Mouse (Mus musculus) ES-Bruce4 (cell line): ENCODE data around the gene Fmo6.

Source experiments
- CTCF ChIP-seq: IDR thresholded peaks from one replicate; pipeline ENCODE4 v1.8.1; 2011; ENCODE audit warnings: low read depth, low read length
- EP300 ChIP-seq: IDR thresholded peaks from 2 replicates; pipeline ENCODE4 v1.6.1; 2011; ENCODE audit warnings: low read depth, low read length; ENCODE audit not compliant: insufficient read depth
- POLR2A ChIP-seq: IDR thresholded peaks from one replicate; pipeline ENCODE4 v1.8.1; 2011; ENCODE audit warnings: low read length; ENCODE audit not compliant: insufficient read depth

DNA sequence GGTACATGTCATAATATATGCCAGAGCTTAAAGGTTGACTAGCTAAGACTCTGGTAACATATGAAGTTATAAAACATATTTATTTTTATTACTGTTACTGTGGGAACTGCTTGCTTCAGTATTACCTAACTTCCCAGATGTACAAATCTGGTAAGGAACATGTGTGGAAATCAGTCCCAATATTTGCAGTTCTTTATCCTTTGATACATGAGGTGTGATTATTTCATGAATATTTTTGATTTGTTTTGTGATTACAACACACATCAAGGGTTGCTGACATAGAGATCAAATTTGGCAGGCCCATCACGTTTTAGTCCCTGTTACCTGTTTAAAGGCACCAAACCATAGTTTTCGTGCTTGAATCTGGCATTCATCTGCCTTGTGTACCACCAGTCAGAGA, 26.2 kb upstream of the Fmo6 start:
- TF ChIP-seq CTCF: no peak
- no peak for TF ChIP-seq POLR2A
- TF ChIP-seq EP300: no peak
